Mouse (Mus musculus): ENCODE measurements around the gene Map10. TPM values are rescaled to one million over a fixed set of nuclear protein-coding genes. Genes with fewer than 3 reads are reported as not detected.

Map10 gene
- total and polyA plus RNA-seq, 3 experiments = 1.5 to 5.9 (median 4.9) TPM

DNA sequence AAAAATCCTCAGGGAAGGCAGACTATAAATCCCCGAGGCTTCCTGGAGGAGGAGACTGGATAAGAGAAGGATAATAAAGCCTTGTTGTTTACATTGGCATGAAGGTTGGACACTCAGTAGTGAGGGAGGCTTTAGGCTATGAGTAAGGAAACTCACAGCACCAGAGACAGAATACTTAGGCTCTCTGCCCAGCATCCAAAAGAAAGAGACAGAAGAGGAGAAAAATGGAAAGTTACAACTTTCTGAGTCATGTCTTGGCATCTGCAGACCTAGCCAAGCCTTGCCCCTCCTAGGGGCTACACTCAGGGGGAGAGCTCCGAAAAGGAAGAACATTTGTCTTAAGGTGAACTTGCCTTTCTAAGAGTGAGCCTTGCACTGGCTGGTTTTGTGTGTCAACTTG, 30.0 kb upstream of the Map10 start:
- no peak for TF ChIP-seq CTCF (IDR thresholded peaks at IDR 0.05)
- no peak for TF ChIP-seq EP300 (IDR thresholded peaks at IDR 0.05; ENCODE audit: insufficient read depth, low read depth, low read length)
- TF ChIP-seq POLR2A (IDR thresholded peaks at IDR 0.05; ENCODE audit: insufficient read depth, low read depth, low read length) = no peak
- Histone ChIP-seq H3K36me3 (ENCODE audit: control insufficient read depth, insufficient read depth, low read length) (no peaks in the 10 kb centered on the region), H3K79me2 (replicated peaks; ENCODE audit: control insufficient read depth, insufficient read depth, low read length) (no peaks in the 10 kb centered on the region), H3K27ac (no peak overlapping the region), H3K4me1 (ENCODE audit: control insufficient read depth, insufficient read depth, low read length) (peaks cover 1% of the 10 kb centered on the region; the same call in 1 of the 2 replicates), H3K9ac (ENCODE audit: low read depth, low read length) (no peak overlapping the region), H3K27me3 (ENCODE audit: control insufficient read depth, insufficient read depth, low read length) (no peaks in the 10 kb centered on the region), H3K4me3 (no peak overlapping the region)
- intact Hi-C loops (cut with DNase I) = no loop called here
- 60% methylated on average over 2 of the region's 2 CpGs for WGBS
- no peak for DNase-seq

DNA sequence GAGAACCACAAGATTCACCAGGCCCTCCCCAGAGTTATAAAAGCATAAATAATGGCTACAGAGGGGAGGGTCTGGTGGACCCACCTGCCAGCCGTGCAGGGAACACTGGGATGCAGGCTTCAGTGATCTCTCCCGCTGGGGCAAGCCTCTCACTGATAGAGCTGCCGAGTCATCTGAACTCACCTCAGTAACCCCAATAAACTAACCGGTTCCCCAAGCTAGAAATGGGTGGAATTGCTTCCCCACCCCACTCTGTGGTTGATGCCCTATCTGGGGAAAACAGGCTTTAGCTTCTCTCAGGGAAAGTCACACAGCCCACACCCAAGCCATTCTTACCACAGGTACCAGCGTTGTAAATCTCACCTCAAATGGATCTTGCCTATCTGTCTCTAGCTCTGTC, 28.9 kb upstream of the Map10 start:
- no peak for DNase-seq
- no peak for TF ChIP-seq CTCF (IDR thresholded peaks at IDR 0.05)
- no peak for TF ChIP-seq EP300 (IDR thresholded peaks at IDR 0.05; ENCODE audit: insufficient read depth, low read depth, low read length)
- no peak for TF ChIP-seq POLR2A (IDR thresholded peaks at IDR 0.05; ENCODE audit: insufficient read depth, low read depth, low read length)
- Histone ChIP-seq H3K36me3 (ENCODE audit: control insufficient read depth, insufficient read depth, low read length) (no peaks in the 10 kb centered on the region), H3K9ac (ENCODE audit: low read depth, low read length) (no peak overlapping the region), H3K27ac (no peak overlapping the region), H3K4me3 (no peak overlapping the region), H3K79me2 (replicated peaks; ENCODE audit: control insufficient read depth, insufficient read depth, low read length) (no peaks in the 10 kb centered on the region), H3K4me1 (ENCODE audit: control insufficient read depth, insufficient read depth, low read length) (peaks cover 1% of the 10 kb centered on the region; the same call in 1 of the 2 replicates), H3K27me3 (ENCODE audit: control insufficient read depth, insufficient read depth, low read length) (no peaks in the 10 kb centered on the region)
- 92% methylated on average over 5 of the region's 5 CpGs for WGBS
- intact Hi-C loops (cut with DNase I) = no loop called here

DNA sequence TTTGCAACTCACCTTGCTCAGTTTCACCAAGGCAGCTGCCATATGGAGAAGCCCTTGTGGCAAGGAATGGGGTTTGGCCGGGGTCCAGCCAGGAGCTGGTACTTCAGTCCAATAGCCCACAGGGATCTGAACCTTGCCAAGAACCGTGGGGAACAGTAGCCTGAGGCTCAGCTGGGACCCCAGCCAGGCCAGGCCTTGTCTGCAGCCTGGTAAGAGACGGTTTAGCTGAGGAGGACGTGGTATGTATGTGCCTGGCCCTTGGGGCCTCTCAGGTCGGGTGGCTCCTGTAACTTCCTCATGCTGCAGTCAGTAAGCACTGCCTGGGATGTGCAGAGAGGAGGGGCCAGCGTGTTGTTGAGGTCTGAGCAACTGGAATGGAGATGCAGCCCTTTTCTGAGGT, 27.8 kb upstream of the Map10 start:
- DNase-seq = no peak
- Histone ChIP-seq H3K27ac (no peak overlapping the region), H3K79me2 (replicated peaks; ENCODE audit: control insufficient read depth, insufficient read depth, low read length) (no peaks in the 10 kb centered on the region), H3K4me1 (ENCODE audit: control insufficient read depth, insufficient read depth, low read length) (peaks cover 1% of the 10 kb centered on the region; the same call in 1 of the 2 replicates), H3K36me3 (ENCODE audit: control insufficient read depth, insufficient read depth, low read length) (no peaks in the 10 kb centered on the region), H3K27me3 (ENCODE audit: control insufficient read depth, insufficient read depth, low read length) (no peaks in the 10 kb centered on the region), H3K4me3 (no peak overlapping the region), H3K9ac (ENCODE audit: low read depth, low read length) (no peak overlapping the region)
- intact Hi-C loops (cut with DNase I) = no loop called here
- 54% methylated on average over 6 of the region's 6 CpGs for WGBS
- TF ChIP-seq CTCF (IDR thresholded peaks at IDR 0.05) (no peak), POLR2A (IDR thresholded peaks at IDR 0.05; ENCODE audit: insufficient read depth, low read depth, low read length) (no peak), EP300 (IDR thresholded peaks at IDR 0.05; ENCODE audit: insufficient read depth, low read depth, low read length) (no peak)

DNA sequence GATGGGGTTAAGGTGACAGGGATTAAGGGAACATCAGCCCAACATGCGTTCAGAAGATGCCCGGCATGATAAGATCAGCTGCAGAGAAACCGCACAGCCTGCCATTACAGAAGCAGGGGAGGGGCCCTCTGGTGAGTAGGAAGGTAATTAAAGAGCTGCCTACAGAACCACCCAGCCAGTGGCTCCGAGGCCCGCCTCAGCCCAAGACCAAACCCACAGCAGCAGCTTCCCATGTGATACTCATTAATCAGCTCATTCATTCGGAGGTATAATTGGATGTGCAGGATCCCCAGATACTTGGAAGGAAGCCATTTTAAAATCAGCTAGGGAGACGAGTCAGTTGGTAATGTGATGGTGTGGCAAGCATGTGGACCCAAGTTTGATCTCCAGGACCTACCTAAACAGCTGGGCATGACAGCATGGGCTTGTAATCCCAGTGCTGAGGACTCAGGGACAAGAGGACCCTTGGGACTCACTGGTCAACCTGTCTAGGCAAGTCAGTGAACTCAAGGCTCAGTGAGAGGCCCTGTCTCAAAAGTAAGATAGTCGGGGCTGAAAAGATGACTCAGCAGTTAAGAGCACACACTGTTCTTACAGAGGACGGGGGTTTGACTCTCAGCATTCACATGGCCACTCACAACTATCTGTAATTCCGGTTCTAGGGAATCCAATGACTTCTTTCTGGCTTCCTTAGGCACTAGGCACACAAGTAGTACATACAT, 23.7 kb upstream of the Map10 start:
- H3K4me1 ChIP-seq (ENCODE audit: control insufficient read depth, insufficient read depth, low read length) = no peaks in the 10 kb centered on the region
- TF ChIP-seq CTCF (IDR thresholded peaks at IDR 0.05) = no peak
- no peak for TF ChIP-seq EP300 (IDR thresholded peaks at IDR 0.05; ENCODE audit: insufficient read depth, low read depth, low read length)
- no peak for TF ChIP-seq POLR2A (IDR thresholded peaks at IDR 0.05; ENCODE audit: insufficient read depth, low read depth, low read length)
- no peak overlapping the region for H3K9ac ChIP-seq (ENCODE audit: low read depth, low read length)
- H3K27ac ChIP-seq = no peak overlapping the region
- H3K4me3 ChIP-seq = no peak overlapping the region
- no peaks in the 10 kb centered on the region for H3K27me3 ChIP-seq (ENCODE audit: control insufficient read depth, insufficient read depth, low read length)
- no peaks in the 10 kb centered on the region for H3K36me3 ChIP-seq (ENCODE audit: control insufficient read depth, insufficient read depth, low read length)
- 80% methylated on average over 10 of the region's 10 CpGs for WGBS
- no peaks in the 10 kb centered on the region for H3K79me2 ChIP-seq (replicated peaks; ENCODE audit: control insufficient read depth, insufficient read depth, low read length)
- no peak for DNase-seq
- intact Hi-C loops (cut with DNase I) = no loop called here

DNA sequence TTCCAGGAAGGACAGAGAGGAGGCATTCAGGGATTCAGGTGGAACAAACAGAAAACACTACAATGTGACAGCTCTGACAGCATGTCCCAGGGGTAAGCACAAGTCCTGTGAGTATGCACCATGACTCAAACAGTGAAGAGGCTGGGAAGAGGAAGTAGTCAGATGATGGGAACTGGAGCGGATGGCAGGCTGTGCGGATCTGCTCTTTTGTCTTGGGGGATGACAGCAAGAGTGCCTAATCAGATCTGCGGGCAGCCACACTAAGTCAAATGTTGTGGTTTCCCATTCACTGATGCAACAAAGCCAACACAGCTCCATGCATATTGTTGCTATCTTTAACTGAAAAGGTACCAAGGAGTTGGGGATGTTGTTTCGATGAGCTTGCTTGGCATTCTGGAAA, 20.2 kb upstream of the Map10 start:
- H3K79me2 ChIP-seq (replicated peaks; ENCODE audit: control insufficient read depth, insufficient read depth, low read length) = no peaks in the 10 kb centered on the region
- no peak for DNase-seq
- no peaks in the 10 kb centered on the region for H3K36me3 ChIP-seq (ENCODE audit: control insufficient read depth, insufficient read depth, low read length)
- no peak overlapping the region for H3K4me3 ChIP-seq
- WGBS = 57% methylated on average over 4 of the region's 4 CpGs
- no peaks in the 10 kb centered on the region for H3K27me3 ChIP-seq (ENCODE audit: control insufficient read depth, insufficient read depth, low read length)
- TF ChIP-seq POLR2A (IDR thresholded peaks at IDR 0.05; ENCODE audit: insufficient read depth, low read depth, low read length) (no peak), CTCF (IDR thresholded peaks at IDR 0.05) (no peak), EP300 (IDR thresholded peaks at IDR 0.05; ENCODE audit: insufficient read depth, low read depth, low read length) (no peak)
- intact Hi-C loops (cut with DNase I) = no loop called here
- H3K27ac ChIP-seq = no peak overlapping the region
- H3K9ac ChIP-seq (ENCODE audit: low read depth, low read length) = no peak overlapping the region
- no peaks in the 10 kb centered on the region for H3K4me1 ChIP-seq (ENCODE audit: control insufficient read depth, insufficient read depth, low read length)

DNA sequence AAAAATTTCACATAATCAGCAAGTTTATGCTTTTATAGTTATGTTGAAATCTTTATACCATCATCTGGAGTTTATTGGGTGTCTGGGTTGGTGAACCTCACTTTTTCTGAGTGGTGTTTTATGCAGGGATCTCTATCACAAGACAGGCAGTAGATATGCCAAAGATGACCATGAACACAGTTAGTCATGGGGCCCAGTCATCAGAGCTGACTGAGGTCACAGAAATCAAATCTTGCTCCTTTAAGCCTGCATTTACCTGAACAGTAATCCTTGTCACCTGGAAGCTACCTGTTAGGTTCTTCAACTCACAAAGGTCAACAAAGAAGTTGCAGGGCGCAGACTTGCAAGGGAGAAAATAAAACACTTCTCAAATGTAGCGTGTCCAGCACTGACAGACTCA, 14.8 kb upstream of the Map10 start:
- WGBS = 91% methylated on average over 2 of the region's 2 CpGs
- Histone ChIP-seq H3K79me2 (replicated peaks; ENCODE audit: control insufficient read depth, insufficient read depth, low read length) (no peaks in the 10 kb centered on the region), H3K36me3 (ENCODE audit: control insufficient read depth, insufficient read depth, low read length) (no peaks in the 10 kb centered on the region), H3K4me1 (ENCODE audit: control insufficient read depth, insufficient read depth, low read length) (no peaks in the 10 kb centered on the region), H3K4me3 (no peak overlapping the region), H3K9ac (ENCODE audit: low read depth, low read length) (no peak overlapping the region), H3K27me3 (ENCODE audit: control insufficient read depth, insufficient read depth, low read length) (no peaks in the 10 kb centered on the region), H3K27ac (no peak overlapping the region)
- TF ChIP-seq POLR2A (IDR thresholded peaks at IDR 0.05; ENCODE audit: insufficient read depth, low read depth, low read length) (no peak), CTCF (IDR thresholded peaks at IDR 0.05) (no peak), EP300 (IDR thresholded peaks at IDR 0.05; ENCODE audit: insufficient read depth, low read depth, low read length) (no peak)
- no peak for DNase-seq
- intact Hi-C loops (cut with DNase I) = no loop called here
